Mouse (Mus musculus): Measurements from ENCODE around the gene Itga2b. TPM values are rescaled to one million over a fixed set of nuclear protein-coding genes. Genes with fewer than 3 reads are reported as not detected.

Itga2b gene
- total RNA-seq, 2 experiments from 2014 or later = 0.51 to 2.7 TPM

GRCm38 (mm10) chr11:102449043-102450008 is 20.6 kb downstream of the Itga2b start:
- no peak overlapping the region for H3K27ac ChIP-seq
- intact Hi-C loops (cut with DNase I) = no loop called here
- DNase-seq = no peak
- no peak for TF ChIP-seq CTCF (IDR thresholded peaks at IDR 0.05)
- H3K4me3 ChIP-seq = no peak overlapping the region

GRCm38 (mm10) chr11:102448327-102448726 is 21.6 kb downstream of the Itga2b start:
- Histone ChIP-seq H3K4me3 (no peak overlapping the region), H3K27ac (no peak overlapping the region; the same call in 1 of the 2 replicates)
- no peak for DNase-seq
- no peak for TF ChIP-seq CTCF (IDR thresholded peaks at IDR 0.05)
- intact Hi-C loops (cut with DNase I) = no loop called here

- H3K4me3 ChIP-seq = peak within 1 kb of the TSS; percentile 90
- DNase-seq = peak; percentile 84
- H3K27ac ChIP-seq = peak within 1 kb of the TSS; percentile 82
- intact Hi-C loops (cut with DNase I) = no loop called here
- peak; percentile 85 for TF ChIP-seq CTCF (IDR thresholded peaks at IDR 0.05)
Observed at GRCm38 (mm10) chr11:102447497-102447896, 22.4 kb downstream of the Itga2b start, which contains the start of gene Fam171a2. TSS of gene Fam171a2 (minus strand) at chr11:102447682.

GRCm38 (mm10) chr11:102446581-102447461 is 23.1 kb downstream of the Itga2b start:
- peak overlapping the region; percentile 90 for H3K4me3 ChIP-seq
- peak overlapping the region; percentile 82 for H3K27ac ChIP-seq
- TF ChIP-seq CTCF (IDR thresholded peaks at IDR 0.05) = no peak
- DNase-seq = peak; percentile 40
- intact Hi-C loops (cut with DNase I) = no loop called here

GRCm38 (mm10) chr11:102445891-102446361 is 24.0 kb downstream of the Itga2b start:
- H3K4me3 ChIP-seq = peak overlapping the region; percentile 90

GRCm38 (mm10) chr11:102445264-102445890 is 24.5 kb downstream of the Itga2b start:
- peak; percentile 19 for DNase-seq
- Histone ChIP-seq H3K27ac (0 out of 2 replicates have a peak overlapping the region, but pooled peaks have one; percentile 16), H3K4me3 (peak overlapping the region; percentile 90)
- intact Hi-C loops (cut with DNase I) = no loop called here
- no peak for TF ChIP-seq CTCF (IDR thresholded peaks at IDR 0.05)

More at GRCm38 (mm10) chr11:102445891-102446361, 24.0 kb downstream of the Itga2b start:
- TF ChIP-seq CTCF (IDR thresholded peaks at IDR 0.05) = no peak
- intact Hi-C loops (cut with DNase I) = no loop called here
- peak; percentile 40 for DNase-seq
- H3K27ac ChIP-seq = 0 out of 2 replicates have a peak overlapping the region, but pooled peaks have one; percentile 16

GRCm38 (mm10) chr11:102444781-102445180 is 25.1 kb downstream of the Itga2b start:
- intact Hi-C loops (cut with DNase I) = no loop called here
- DNase-seq = no peak
- no peak overlapping the region for H3K27ac ChIP-seq
- no peak for TF ChIP-seq CTCF (IDR thresholded peaks at IDR 0.05)
- H3K4me3 ChIP-seq = no peak overlapping the region

- intact Hi-C loops (cut with DNase I) = no loop called here
- DNase-seq = no peak
- no peak overlapping the region for H3K4me3 ChIP-seq
- no peak overlapping the region for H3K27ac ChIP-seq
- TF ChIP-seq CTCF (IDR thresholded peaks at IDR 0.05) = no peak
Observed at GRCm38 (mm10) chr11:102444321-102444720, 25.6 kb downstream of the Itga2b start.

- intact Hi-C loops (cut with DNase I) = no loop called here
- Histone ChIP-seq H3K27ac (no peak overlapping the region), H3K4me3 (no peak overlapping the region)
- no peak for TF ChIP-seq CTCF (IDR thresholded peaks at IDR 0.05)
- no peak for DNase-seq
Observed at GRCm38 (mm10) chr11:102443740-102444139, 26.2 kb downstream of the Itga2b start.

- intact Hi-C loops (cut with DNase I) = no loop called here
- TF ChIP-seq CTCF (IDR thresholded peaks at IDR 0.05) = no peak
- Histone ChIP-seq H3K27ac (no peak overlapping the region), H3K4me3 (no peak overlapping the region)
- DNase-seq = no peak
Observed at GRCm38 (mm10) chr11:102442089-102442488, 27.8 kb downstream of the Itga2b start.

GRCm38 (mm10) chr11:102441434-102441833 is 28.5 kb downstream of the Itga2b start:
- Histone ChIP-seq H3K4me3 (no peak overlapping the region), H3K27ac (no peak overlapping the region)
- TF ChIP-seq CTCF (IDR thresholded peaks at IDR 0.05) = peak; percentile 29; the same call in 1 of the 2 replicates
- intact Hi-C loops (cut with DNase I) = no loop called here
- no peak for DNase-seq

- intact Hi-C loops (cut with DNase I) = no loop called here
- DNase-seq = no peak
- no peak for TF ChIP-seq CTCF (IDR thresholded peaks at IDR 0.05)
- Histone ChIP-seq H3K27ac (no peak overlapping the region), H3K4me3 (no peak overlapping the region)
Observed at GRCm38 (mm10) chr11:102440255-102440654, 29.7 kb downstream of the Itga2b start.
